Mouse (Mus musculus): ENCODE results near the gene Hsd11b1.

The Hsd11b1 gene

GRCm38 (mm10) chr1:193243571-193244193 lies 20.2 kb downstream of the Hsd11b1 start:
- peak; percentile 53 for DNase-seq (ENCODE audit: low read depth, low spot score)

- no peak for DNase-seq (ENCODE audit: low read depth, low spot score)
Measured at GRCm38 (mm10) chr1:193242863-193243262, 21.0 kb downstream of the Hsd11b1 start.

- peak; percentile 89 for DNase-seq (ENCODE audit: low read depth, low spot score)
Measured at GRCm38 (mm10) chr1:193242238-193242637, 21.6 kb downstream of the Hsd11b1 start.

GRCm38 (mm10) chr1:193241436-193241835 lies 22.4 kb downstream of the Hsd11b1 start:
- no peak for DNase-seq (ENCODE audit: low read depth, low spot score)

GRCm38 (mm10) chr1:193238426-193238825 lies 25.4 kb downstream of the Hsd11b1 start:
- no peak for DNase-seq (ENCODE audit: low read depth, low spot score)

GRCm38 (mm10) chr1:193234930-193235329 lies 28.9 kb downstream of the Hsd11b1 start:
- no peak for DNase-seq (ENCODE audit: low read depth, low spot score)

GRCm38 (mm10) chr1:193234130-193234645 lies 29.7 kb downstream of the Hsd11b1 start:
- DNase-seq (ENCODE audit: low read depth, low spot score): no peak

- DNase-seq (ENCODE audit: low read depth, low spot score): no peak
Measured at GRCm38 (mm10) chr1:193232732-193233131, 31.1 kb downstream of the Hsd11b1 start.

GRCm38 (mm10) chr1:193230935-193231334 lies 32.9 kb downstream of the Hsd11b1 start:
- no peak for DNase-seq (ENCODE audit: low read depth, low spot score)

GRCm38 (mm10) chr1:193230531-193230930 lies 33.3 kb downstream of the Hsd11b1 start:
- no peak for DNase-seq (ENCODE audit: low read depth, low spot score)

- DNase-seq (ENCODE audit: low read depth, low spot score): no peak
Measured at GRCm38 (mm10) chr1:193229570-193229969, 34.3 kb downstream of the Hsd11b1 start.

GRCm38 (mm10) chr1:193227537-193227936 lies 36.3 kb downstream of the Hsd11b1 start:
- DNase-seq (ENCODE audit: low read depth, low spot score): no peak

- DNase-seq (ENCODE audit: low read depth, low spot score): peak; percentile 19
Measured at GRCm38 (mm10) chr1:193226724-193227522, 37.0 kb downstream of the Hsd11b1 start.

GRCm38 (mm10) chr1:193226114-193226513 lies 37.8 kb downstream of the Hsd11b1 start:
- DNase-seq (ENCODE audit: low read depth, low spot score): no peak

- no peak for DNase-seq (ENCODE audit: low read depth, low spot score)
Measured at GRCm38 (mm10) chr1:193225531-193225930, 38.3 kb downstream of the Hsd11b1 start.

- DNase-seq (ENCODE audit: low read depth, low spot score): no peak
Measured at GRCm38 (mm10) chr1:193220408-193220807, 43.5 kb downstream of the Hsd11b1 start.

- DNase-seq (ENCODE audit: low read depth, low spot score): no peak
Measured at GRCm38 (mm10) chr1:193216000-193216399, 47.9 kb downstream of the Hsd11b1 start.

GRCm38 (mm10) chr1:193214053-193214452 lies 49.8 kb downstream of the Hsd11b1 start:
- DNase-seq (ENCODE audit: low read depth, low spot score): no peak

GRCm38 (mm10) chr1:193211371-193211770 lies 52.5 kb downstream of the Hsd11b1 start:
- no peak for DNase-seq (ENCODE audit: low read depth, low spot score)

- no peak for DNase-seq (ENCODE audit: low read depth, low spot score)
Measured at GRCm38 (mm10) chr1:193208178-193208577, 55.7 kb downstream of the Hsd11b1 start.

GRCm38 (mm10) chr1:193207503-193207902 lies 56.4 kb downstream of the Hsd11b1 start, which contains the start of gene Lamb3:
TSS of gene Lamb3 (plus strand) at chr1:193207699.
- no peak for DNase-seq (ENCODE audit: low read depth, low spot score)

GRCm38 (mm10) chr1:193205431-193205830 lies 58.4 kb downstream of the Hsd11b1 start:
- DNase-seq (ENCODE audit: low read depth, low spot score): no peak

GRCm38 (mm10) chr1:193203821-193204220 lies 60.1 kb downstream of the Hsd11b1 start:
- no peak for DNase-seq (ENCODE audit: low read depth, low spot score)

Measured in telencephalon, adult 2 months (tissue).